In the genomic region with DNA sequence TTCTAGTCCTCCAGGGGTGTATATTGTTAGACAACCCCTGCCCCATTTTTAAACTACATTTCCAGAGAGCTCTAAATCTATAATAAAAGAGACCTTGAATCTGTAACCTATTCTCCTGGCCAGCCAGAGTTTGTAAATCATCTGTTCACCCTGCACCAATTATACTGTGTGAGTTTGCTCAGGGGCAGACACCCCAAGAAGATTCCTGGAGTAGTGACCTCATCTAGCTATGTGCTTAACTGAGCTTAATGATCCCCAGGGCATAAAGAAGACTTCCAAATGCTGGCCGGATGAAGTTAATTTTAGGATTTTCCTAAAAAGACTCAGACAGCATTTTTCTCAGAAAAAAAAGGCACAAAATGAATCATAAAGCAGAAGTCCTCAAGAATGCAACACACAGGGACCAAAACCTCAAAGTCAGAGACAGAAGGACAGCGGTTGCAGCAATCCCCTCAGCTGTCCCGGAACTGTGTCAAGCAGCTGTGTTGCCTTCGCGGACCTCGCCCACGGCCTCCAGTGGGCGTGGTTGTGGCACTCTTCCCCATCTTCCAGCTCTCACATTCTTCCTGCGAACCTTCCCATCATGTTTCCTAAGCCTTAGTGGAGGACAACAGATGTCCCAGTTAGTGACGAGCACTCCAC, we compare ENCODE assay signal across 9 mouse cellular contexts. TPM values are rescaled to one million over a fixed set of nuclear protein-coding genes. Genes with fewer than 3 reads are reported as not detected.
A peak's percentile ranks its signal among the peaks of the same experiment; 100 is the strongest.
DNase-seq lines count a peak whose midpoint lies in the region; ATAC-seq and TF ChIP-seq lines count a peak whose summit lies in the region.
"Had no signal": no experiment of that assay in that cellular context is flagged by ENCODE, and none has a peak within 500 bp of the region (broad histone marks: within the 10 kb centered on the region; RNA-seq: fewer than 3 reads in every experiment).

No protein-coding gene starts in this region.

- no peaks in the 10 kb centered on the region for H3K27me3 ChIP-seq in kidney, postnatal 0 days (ENCODE audit: insufficient read depth, low read length)
- H3K27me3 ChIP-seq in hindbrain, postnatal 0 days (ENCODE audit: insufficient read depth, low read length), result no peaks in the 10 kb centered on the region
- no peaks in the 10 kb centered on the region for H3K27me3 ChIP-seq in hindbrain, embryonic 12.5 days

- peak; percentile 33 for DNase-seq in ovary, adult 18-20 months (ENCODE audit: low spot score)
- no peak for DNase-seq in ovary, postnatal 14 days (ENCODE audit: low spot score)
- DNase-seq in gastrocnemius, postnatal 10 days, result peak; percentile 66
- peak; percentile 64 for DNase-seq in kidney, postnatal 0 days (ENCODE audit: low spot score)
- no peak for DNase-seq in cerebellum, postnatal 14 days
- DNase-seq in hindbrain, postnatal 0 days (ENCODE audit: low spot score), result no peak

- peak overlapping the region; percentile 27; the same call in 1 of the 2 replicates for H3K4me2 ChIP-seq in kidney, postnatal 0 days (ENCODE audit: low read length)
- H3K4me2 ChIP-seq in hindbrain, postnatal 0 days (ENCODE audit: low read depth, low read length), result no peak overlapping the region
- no peak overlapping the region for H3K4me2 ChIP-seq in hindbrain, embryonic 12.5 days (replicated peaks)

- H3K27ac ChIP-seq in kidney, postnatal 0 days, result peak overlapping the region; percentile 47
- H3K27ac ChIP-seq in hindbrain, postnatal 0 days, result no peak overlapping the region
- no peak overlapping the region for H3K27ac ChIP-seq in hindbrain, embryonic 12.5 days
- H3K27ac ChIP-seq: left cerebral cortex, adult 2 months had no signal

- no peak overlapping the region for H3K9ac ChIP-seq in kidney, postnatal 0 days (ENCODE audit: low read depth, low read length)
- no peak overlapping the region for H3K9ac ChIP-seq in hindbrain, postnatal 0 days (replicated peaks; ENCODE audit: low read length)
- H3K9ac ChIP-seq in hindbrain, embryonic 12.5 days, result no peak overlapping the region

- no peak overlapping the region for H3K4me3 ChIP-seq in kidney, postnatal 0 days (replicated peaks; ENCODE audit: low read depth, low read length)
- no peak overlapping the region for H3K4me3 ChIP-seq in hindbrain, postnatal 0 days (ENCODE audit: low read length)
- no peak overlapping the region for H3K4me3 ChIP-seq in hindbrain, embryonic 12.5 days
- H3K4me3 ChIP-seq: left cerebral cortex, adult 2 months had no signal

- no peaks in the 10 kb centered on the region for H3K9me3 ChIP-seq in kidney, postnatal 0 days (replicated peaks; ENCODE audit: low read length)
- H3K9me3 ChIP-seq in hindbrain, postnatal 0 days (ENCODE audit: low read length), result no peaks in the 10 kb centered on the region
- no peaks in the 10 kb centered on the region for H3K9me3 ChIP-seq in hindbrain, embryonic 12.5 days (replicated peaks)

- peaks cover 3% of the 10 kb centered on the region; the same call in 1 of the 2 replicates for H3K4me1 ChIP-seq in kidney, postnatal 0 days (replicated peaks; ENCODE audit: insufficient read depth, low read length)
- H3K4me1 ChIP-seq in hindbrain, postnatal 0 days (ENCODE audit: insufficient read depth, low read length), result no peaks in the 10 kb centered on the region
- no peaks in the 10 kb centered on the region for H3K4me1 ChIP-seq in hindbrain, embryonic 12.5 days

- H3K36me3 ChIP-seq in kidney, postnatal 0 days (ENCODE audit: insufficient read depth, low read length), result no peaks in the 10 kb centered on the region
- H3K36me3 ChIP-seq in hindbrain, postnatal 0 days (ENCODE audit: insufficient read depth, low read length), result no peaks in the 10 kb centered on the region
- H3K36me3 ChIP-seq in hindbrain, embryonic 12.5 days, result no peaks in the 10 kb centered on the region

- TF ChIP-seq CTCF in kidney, postnatal 0 days (IDR thresholded peaks at IDR 0.05; ENCODE audit: low read depth), result no peak
- no peak for TF ChIP-seq CTCF in hindbrain, postnatal 0 days (IDR thresholded peaks at IDR 0.05; ENCODE audit: low read depth)

- peak; percentile 61; the same call in 1 of the 2 replicates for ATAC-seq in kidney, postnatal 0 days (replicated peaks; ENCODE audit: low FRiP score, low read depth)
- ATAC-seq in megakaryocyte-erythroid progenitor cell, adult 5-6 weeks (replicated peaks; ENCODE audit: low FRiP score, low TSS enrichment, poor library complexity, severe bottlenecking), result peak; percentile 55; the same call in 1 of the 2 replicates
- no peak for ATAC-seq in hindbrain, postnatal 0 days
- no peak for ATAC-seq in hindbrain, embryonic 12.5 days (ENCODE audit: low FRiP score)

- WGBS in kidney, postnatal 0 days, result 40% methylated on average over 10 of the region's 10 CpGs
- WGBS in hindbrain, postnatal 0 days, result 62% methylated on average over 10 of the region's 10 CpGs
- 66% methylated on average over 10 of the region's 10 CpGs for WGBS in hindbrain, embryonic 12.5 days

RNA-seq across cellular contexts. Expression of a gene that starts 2.8 kb away (rescaled TPM):
- total RNA-seq in gastrocnemius, postnatal 10 days (2021), result not detected
- not detected in 2 replicates for polyA plus RNA-seq in kidney, postnatal 0 days (2015; fragmentation: Nextera tagmentation; extraction: Ambion mirVana)
- total RNA-seq in megakaryocyte-erythroid progenitor cell, adult 5-6 weeks (2014; fragmentation: Nextera tagmentation), result not detected in 2 replicates
- total RNA-seq in megakaryocyte-erythroid progenitor cell, adult 5-6 weeks (2017), result not detected in 2 replicates
- not detected in 2 replicates for total RNA-seq in hindbrain, postnatal 0 days (2014; rRNA removed)
- not detected in 2 replicates for polyA plus RNA-seq in hindbrain, postnatal 0 days (2015; fragmentation: Nextera tagmentation; extraction: Ambion mirVana)
- polyA plus RNA-seq in hindbrain, embryonic 12.5 days (2016; fragmentation: Nextera tagmentation; extraction: Ambion mirVana), result not detected in 2 replicates
- total RNA-seq: left cerebral cortex, adult 2 months had no signal

RNA-seq across cellular contexts. Expression of a gene that starts 13.2 kb away (rescaled TPM):
- not detected for total RNA-seq in gastrocnemius, postnatal 10 days (2021)
- not detected in 2 replicates for polyA plus RNA-seq in kidney, postnatal 0 days (2015; fragmentation: Nextera tagmentation; extraction: Ambion mirVana)
- not detected in 2 replicates for total RNA-seq in megakaryocyte-erythroid progenitor cell, adult 5-6 weeks (2014; fragmentation: Nextera tagmentation)
- total RNA-seq in megakaryocyte-erythroid progenitor cell, adult 5-6 weeks (2017), result not detected in 2 replicates
- not detected in 2 replicates for total RNA-seq in hindbrain, postnatal 0 days (2014; rRNA removed)
- polyA plus RNA-seq in hindbrain, postnatal 0 days (2015; fragmentation: Nextera tagmentation; extraction: Ambion mirVana), result not detected in 2 replicates
- polyA plus RNA-seq in hindbrain, embryonic 12.5 days (2016; fragmentation: Nextera tagmentation; extraction: Ambion mirVana), result not detected in 2 replicates
- total RNA-seq: left cerebral cortex, adult 2 months had no signal

RNA-seq across cellular contexts. Expression of a gene that starts 23.4 kb away (rescaled TPM):
- total RNA-seq in gastrocnemius, postnatal 10 days (2021), result not detected
- polyA plus RNA-seq in kidney, postnatal 0 days (2015; fragmentation: Nextera tagmentation; extraction: Ambion mirVana), result not detected in 2 replicates
- not detected in 2 replicates for total RNA-seq in megakaryocyte-erythroid progenitor cell, adult 5-6 weeks (2014; fragmentation: Nextera tagmentation)
- total RNA-seq in megakaryocyte-erythroid progenitor cell, adult 5-6 weeks (2017), result not detected in 2 replicates
- not detected in 2 replicates for total RNA-seq in hindbrain, postnatal 0 days (2014; rRNA removed)
- polyA plus RNA-seq in hindbrain, postnatal 0 days (2015; fragmentation: Nextera tagmentation; extraction: Ambion mirVana), result not detected in 2 replicates
- 0.03 TPM in 1 of 2 replicates, not detected in the other for polyA plus RNA-seq in hindbrain, embryonic 12.5 days (2016; fragmentation: Nextera tagmentation; extraction: Ambion mirVana)
- total RNA-seq: left cerebral cortex, adult 2 months had no signal

RNA-seq across cellular contexts. Expression of a gene that starts 31.2 kb away (rescaled TPM):
- total RNA-seq in gastrocnemius, postnatal 10 days (2021), result not detected
- not detected in 2 replicates for polyA plus RNA-seq in kidney, postnatal 0 days (2015; fragmentation: Nextera tagmentation; extraction: Ambion mirVana)
- total RNA-seq in megakaryocyte-erythroid progenitor cell, adult 5-6 weeks (2014; fragmentation: Nextera tagmentation), result not detected in 2 replicates
- total RNA-seq in megakaryocyte-erythroid progenitor cell, adult 5-6 weeks (2017), result not detected in 2 replicates
- total RNA-seq in hindbrain, postnatal 0 days (2014; rRNA removed), result not detected in 2 replicates
- not detected in 2 replicates for polyA plus RNA-seq in hindbrain, postnatal 0 days (2015; fragmentation: Nextera tagmentation; extraction: Ambion mirVana)
- polyA plus RNA-seq in hindbrain, embryonic 12.5 days (2016; fragmentation: Nextera tagmentation; extraction: Ambion mirVana), result not detected in 2 replicates
- total RNA-seq: left cerebral cortex, adult 2 months had no signal

RNA-seq across cellular contexts. Expression of a gene that starts 43.1 kb away (rescaled TPM):
- total RNA-seq in gastrocnemius, postnatal 10 days (2021), result not detected
- polyA plus RNA-seq in kidney, postnatal 0 days (2015; fragmentation: Nextera tagmentation; extraction: Ambion mirVana), result not detected in 2 replicates
- not detected in 2 replicates for total RNA-seq in megakaryocyte-erythroid progenitor cell, adult 5-6 weeks (2014; fragmentation: Nextera tagmentation)
- total RNA-seq in megakaryocyte-erythroid progenitor cell, adult 5-6 weeks (2017), result not detected in 2 replicates
- total RNA-seq in hindbrain, postnatal 0 days (2014; rRNA removed), result not detected in 2 replicates
- not detected in 2 replicates for polyA plus RNA-seq in hindbrain, postnatal 0 days (2015; fragmentation: Nextera tagmentation; extraction: Ambion mirVana)
- not detected in 2 replicates for polyA plus RNA-seq in hindbrain, embryonic 12.5 days (2016; fragmentation: Nextera tagmentation; extraction: Ambion mirVana)
- total RNA-seq: left cerebral cortex, adult 2 months had no signal

Comparison
In these comparisons a context has a peak if more than half of its experiments do, and no peak if none do; other contexts are left out.
1. DNase-seq: peak in ovary, adult 18-20 months (single experiment), gastrocnemius, postnatal 10 days (single experiment) and kidney, postnatal 0 days (single experiment); none in ovary, postnatal 14 days (single experiment), cerebellum, postnatal 14 days (0 of 2) and hindbrain, postnatal 0 days (single experiment).
2. ATAC-seq: peak in kidney, postnatal 0 days (single experiment) and megakaryocyte-erythroid progenitor cell, adult 5-6 weeks (single experiment); none in hindbrain, postnatal 0 days (single experiment) and hindbrain, embryonic 12.5 days (single experiment).